Mouse (Mus musculus) v-Abl transformed pro-B cells (cell line): ENCODE results near the gene Efna4.

Experiments used
- in situ Hi-C, 2 experiments: fragments of 400-800 bp; cut with MboI; formaldehyde crosslinking; loops; one replicate each; pipeline ENCODE4 v1.15.1; 2025; ENCODE audit not compliant: unreplicated experiment in 2 of 2

The Efna4 gene

DNA sequence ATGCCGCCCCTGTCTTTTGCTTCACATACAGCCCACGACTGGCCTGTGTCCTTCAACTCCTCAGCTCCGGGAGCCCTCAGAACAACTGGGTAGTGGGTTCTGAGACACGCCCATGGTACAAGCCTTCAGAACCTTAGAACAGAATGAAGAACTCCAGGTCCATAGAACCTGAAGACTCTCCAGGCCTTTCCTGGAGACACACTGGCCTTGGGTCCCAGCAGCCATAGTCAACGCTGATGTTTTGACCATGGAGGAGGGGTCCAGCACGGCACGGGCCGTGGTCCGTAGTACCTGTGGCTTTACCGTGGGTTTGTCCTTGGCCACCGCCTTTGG is 27.3 kb upstream of the Efna4 start, which contains the start of gene Dcst1:
Gene Dcst1 (minus strand): TSS at position 101 of the 333 bp plus-strand sequence.
- in situ Hi-C loops = no loop called here

DNA sequence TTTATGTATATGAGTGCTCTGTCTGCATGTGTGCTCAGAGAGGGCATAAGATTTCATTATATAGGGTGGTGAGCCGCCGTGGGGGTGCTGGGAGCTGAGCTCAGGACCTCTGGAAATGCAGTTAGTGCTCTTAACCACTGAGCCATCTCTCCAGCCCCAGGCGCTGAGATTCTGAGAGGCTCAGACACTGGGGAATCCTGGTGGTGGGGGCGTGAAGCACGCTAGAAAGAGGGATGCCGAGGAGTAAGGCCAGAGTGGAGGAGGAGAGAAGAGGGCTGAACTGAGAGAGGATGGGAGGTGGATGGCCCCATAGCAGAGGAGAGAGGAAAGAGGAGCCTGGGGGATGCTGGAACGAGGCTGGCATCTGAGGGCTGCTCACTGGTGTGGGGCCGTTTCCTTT is 26.8 kb upstream of the Efna4 start:
- in situ Hi-C loops = no loop called here

DNA sequence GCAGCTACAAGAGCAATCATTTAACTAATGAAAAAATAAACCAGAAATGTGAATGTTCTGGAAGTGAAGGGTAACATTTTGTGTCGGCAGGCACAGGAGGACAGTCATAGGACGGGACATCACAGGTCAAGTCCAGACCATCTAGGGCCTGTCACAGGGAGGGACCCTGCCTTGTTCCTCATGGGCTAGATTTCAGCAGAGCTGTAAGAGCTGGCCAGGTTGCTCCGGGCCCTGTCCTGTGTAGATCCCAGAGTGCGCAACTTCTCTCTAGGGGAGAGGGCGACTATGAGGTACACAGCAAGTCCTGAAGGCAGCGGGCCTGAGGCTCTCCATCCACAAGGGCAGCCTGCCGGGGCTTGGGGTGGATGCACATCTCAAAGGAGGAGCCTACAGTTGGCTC is 23.8 kb upstream of the Efna4 start, which contains the start of gene Dcst2:
Gene Dcst2 (plus strand): TSS at position 301 of the 400 bp plus-strand sequence.
- in situ Hi-C loops = no loop called here

DNA sequence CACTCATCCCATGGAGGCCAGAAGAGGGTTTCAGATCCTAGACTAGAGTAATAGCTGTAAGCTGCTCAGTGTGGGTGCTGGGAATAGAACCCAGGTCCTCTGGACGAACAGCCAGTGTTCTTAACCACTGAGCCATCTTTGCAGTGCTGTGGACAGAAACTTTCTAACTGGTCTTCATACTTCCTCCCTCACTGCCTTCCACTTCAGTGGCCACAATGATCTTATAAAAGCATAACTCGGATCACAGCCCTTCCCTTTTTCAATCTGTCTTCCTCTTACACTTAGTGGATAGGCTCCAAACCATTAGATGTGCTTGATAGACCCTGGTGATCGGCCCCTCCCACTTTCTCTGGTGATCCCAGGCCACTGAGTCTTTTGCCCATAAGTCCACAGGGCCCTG is 22.4 kb upstream of the Efna4 start:
- in situ Hi-C loops = no loop called here

DNA sequence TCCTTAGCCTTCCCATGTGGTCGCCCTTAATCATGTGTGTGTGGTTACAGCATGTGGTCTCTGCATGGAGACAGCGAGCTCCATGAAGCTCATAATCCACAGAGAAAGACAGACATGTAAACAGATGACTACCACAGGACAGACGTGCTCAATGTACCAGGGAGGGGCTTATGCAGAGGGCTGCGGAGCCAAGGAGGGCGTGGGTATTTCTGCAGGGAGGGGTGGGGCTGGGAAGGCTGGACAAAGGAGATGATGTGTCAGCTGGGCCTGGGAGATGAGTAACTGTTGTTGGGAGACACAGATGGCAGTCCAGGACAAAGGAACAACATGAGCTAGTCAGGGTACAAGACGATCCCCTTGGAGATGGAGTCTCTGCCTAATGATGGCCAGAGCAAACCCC is 21.8 kb upstream of the Efna4 start:
- in situ Hi-C loops = no loop called here

DNA sequence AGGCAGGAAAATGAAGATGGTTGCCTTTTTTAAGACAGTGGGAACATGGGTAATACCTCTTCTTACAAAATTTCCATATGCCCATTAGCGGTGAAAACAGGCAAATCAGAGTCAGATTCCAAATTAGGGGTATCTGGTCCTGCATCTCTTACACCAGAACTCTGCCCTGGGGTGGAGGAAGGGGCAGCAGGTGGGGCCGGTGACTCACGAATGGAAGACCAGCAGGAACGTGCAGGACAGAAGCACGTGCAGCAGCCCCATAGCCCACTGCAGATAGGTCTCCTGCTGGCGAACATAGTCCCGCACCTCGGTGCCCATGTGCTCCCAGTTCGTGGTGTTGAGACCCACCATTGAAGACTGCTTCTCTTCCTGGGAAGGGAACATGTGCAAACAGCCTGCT is 18.2 kb upstream of the Efna4 start:
- in situ Hi-C loops = no loop called here

DNA sequence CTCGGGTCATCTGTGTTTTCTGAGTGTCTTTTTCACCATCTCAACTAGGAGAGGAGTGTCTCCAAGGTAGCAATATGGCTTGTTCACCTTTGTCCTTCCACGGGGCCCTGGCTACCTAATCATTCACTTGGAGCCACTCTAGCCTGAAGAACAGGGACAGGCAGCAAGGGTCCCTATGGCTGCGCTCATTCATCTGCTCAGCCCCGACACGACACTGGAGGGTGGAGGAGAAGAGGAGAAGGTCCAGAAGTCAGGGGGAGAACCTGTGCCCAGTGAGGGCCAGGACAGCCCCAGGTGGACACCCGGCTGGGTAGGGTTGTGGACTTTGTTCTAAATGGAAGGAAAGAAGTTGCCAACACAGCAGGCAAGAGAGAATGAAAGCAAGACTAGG is 17.7 kb upstream of the Efna4 start:
- in situ Hi-C loops = no loop called here

DNA sequence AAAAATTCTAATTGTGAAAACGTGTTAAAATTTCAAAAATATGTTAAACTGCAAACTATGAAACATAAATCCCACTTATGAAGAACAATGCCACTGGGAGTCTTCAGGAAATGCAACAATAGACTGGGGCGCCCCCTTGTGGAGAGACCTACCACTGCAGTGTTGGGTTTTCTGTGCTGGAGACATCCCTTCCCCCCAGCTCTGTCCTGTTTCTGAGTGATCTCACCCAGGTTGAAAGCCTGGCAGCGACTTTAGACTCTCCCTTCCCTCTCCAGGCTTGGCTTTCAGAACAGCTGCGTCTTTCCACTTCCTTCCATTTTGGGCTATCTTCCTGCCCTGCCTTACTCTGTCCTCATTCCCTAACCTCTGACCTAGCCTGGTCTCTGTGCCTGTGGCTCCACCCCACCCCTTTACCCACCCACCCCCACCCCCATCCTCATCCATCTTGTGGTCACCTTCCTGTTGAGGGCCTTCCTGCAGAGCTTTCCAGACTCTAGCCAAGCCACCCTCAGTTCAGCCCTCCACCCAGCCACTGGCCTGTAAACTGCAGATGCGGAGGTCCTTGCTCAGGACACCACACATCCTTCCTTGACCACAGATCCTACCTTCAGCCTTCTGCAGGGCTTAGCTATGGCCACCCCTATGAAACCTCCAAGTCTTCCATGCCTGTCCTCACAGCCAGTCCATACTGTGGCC is 17.1 kb upstream of the Efna4 start:
- in situ Hi-C loops = no loop called here

DNA sequence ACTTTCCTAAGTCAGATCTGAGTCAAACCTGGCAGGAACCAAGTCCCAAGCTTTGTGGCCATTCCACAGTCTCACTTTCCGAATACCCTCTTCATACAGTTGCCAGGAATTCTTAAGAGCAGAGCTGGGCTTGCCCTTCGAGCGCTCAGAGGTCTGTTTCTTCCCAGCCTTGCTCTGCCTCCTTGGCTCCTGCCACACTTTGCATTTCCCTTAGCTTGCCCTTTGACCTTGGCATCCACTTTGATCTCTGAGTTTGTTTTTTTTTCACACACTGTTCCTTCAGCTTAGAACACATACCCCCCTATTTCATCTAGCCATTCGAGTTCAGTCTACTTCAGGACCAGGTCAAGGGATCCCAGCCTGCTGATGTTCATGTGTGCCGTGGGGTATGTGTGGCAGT is 13.4 kb upstream of the Efna4 start:
- in situ Hi-C loops = no loop called here

DNA sequence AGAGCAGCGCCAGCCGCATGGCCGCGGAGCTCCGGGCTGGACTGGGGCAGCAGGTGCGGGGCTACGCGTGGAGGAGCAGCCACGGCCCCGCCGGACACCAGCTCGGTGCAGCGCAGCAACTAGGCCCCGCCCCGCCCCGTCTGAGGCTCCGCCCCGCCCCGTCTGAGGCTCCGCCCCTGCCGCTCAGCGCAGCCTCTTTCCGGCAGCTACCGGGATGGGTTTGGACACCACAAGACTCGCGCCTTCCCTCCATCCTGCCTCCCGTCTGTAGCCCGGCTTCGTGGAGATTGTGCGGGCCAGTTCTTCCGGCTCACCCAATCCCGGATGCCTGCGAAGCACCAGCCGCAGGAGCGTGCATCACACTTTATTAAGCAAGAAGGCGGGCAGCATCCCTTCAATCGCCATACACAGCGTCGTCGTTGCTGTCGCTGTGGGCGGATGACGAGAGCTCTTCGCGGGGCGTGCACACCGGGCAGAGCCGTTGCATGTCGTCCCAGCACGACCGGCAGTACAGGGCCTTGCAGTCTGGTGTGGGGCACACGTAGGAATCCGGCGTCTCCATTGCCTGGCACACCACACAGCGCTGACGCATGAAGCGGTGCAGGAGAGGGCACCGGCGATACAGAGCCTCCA is 12.2 kb upstream of the Efna4 start, which contains the start of gene Adam15:
Gene Adam15 (minus strand): TSS at position 128 of the 633 bp plus-strand sequence.
- in situ Hi-C loops = loop anchor here (25.0 kb wide), 2 partner anchors 412 to 512 kb away; partner anchors contain the start of genes Chrnb2 (in 2 of the 2) and Ube2q1 (in 2 of the 2)

DNA sequence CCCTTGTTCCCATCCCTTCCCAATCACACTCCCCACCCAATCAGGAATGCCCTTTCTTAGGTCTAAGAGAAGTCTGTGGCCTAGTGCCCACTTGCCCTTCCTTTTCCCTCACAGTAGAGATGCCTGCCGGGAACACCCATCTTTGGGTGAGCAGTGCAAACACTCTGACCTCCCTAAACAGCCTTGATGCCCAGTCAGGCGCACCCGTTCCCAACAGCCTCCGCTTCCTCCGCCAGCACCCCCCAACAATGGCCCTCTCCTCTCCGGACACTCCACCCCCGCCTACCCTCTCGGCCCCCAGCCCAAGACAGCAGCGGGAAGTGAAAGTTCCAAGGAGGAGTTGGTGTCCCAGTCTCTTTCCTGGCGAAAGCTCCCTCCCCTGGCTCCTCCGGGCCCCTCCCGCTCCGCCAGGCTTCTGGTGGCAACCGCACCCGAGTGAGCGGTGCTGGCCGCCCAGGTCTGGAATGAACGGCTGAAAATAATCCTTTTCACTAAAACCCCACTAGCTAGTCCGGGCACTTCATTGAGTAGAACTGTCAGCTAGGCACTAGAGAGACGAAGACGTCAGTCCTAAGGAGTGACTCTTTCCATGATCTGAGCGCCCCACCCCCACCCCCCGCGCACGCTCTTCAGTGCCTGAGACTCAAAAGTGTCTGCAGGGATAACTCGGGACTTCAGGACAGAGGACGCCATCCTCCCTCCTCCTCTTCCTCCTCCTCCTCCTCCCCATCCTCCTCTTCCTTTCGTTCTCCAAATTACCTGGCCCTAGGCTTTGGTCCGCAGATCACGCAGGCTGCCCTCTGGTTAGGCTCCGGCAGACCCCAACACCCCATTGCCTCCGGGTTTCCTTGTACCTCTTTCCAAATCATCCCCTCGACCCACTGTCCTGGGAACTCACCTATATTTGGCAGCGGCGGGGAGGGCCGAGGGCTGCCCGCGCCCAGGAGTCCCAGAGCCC is 11.4 kb upstream of the Efna4 start:
- in situ Hi-C loops = loop anchor here (25.0 kb wide), 2 partner anchors 413 to 513 kb away; partner anchors contain the start of genes Chrnb2 (in 2 of the 2) and Ube2q1 (in 2 of the 2)

DNA sequence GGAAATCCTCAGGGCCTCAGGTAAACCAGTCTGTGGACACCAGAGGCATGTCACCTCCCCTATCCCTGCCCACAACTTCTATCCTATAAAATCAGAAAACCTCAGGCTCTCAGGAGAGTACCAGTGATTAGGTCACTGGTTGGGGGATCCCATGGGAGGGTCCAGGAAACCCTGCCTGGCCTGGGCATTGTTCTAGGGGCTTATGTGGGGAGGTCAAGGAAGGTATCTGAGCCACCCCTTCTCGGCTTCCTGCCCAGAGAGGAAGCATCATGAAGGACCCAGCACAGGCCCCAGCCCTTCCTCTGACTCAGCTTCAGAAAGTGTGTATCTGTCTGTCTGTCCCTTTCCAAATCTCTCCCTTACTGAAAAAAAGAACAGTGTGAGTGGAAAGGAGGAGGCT is 10.1 kb upstream of the Efna4 start:
- in situ Hi-C loops = loop anchor here (25.0 kb wide), 2 partner anchors 414 to 514 kb away; partner anchors contain the start of genes Chrnb2 (in 2 of the 2) and Ube2q1 (in 2 of the 2)

DNA sequence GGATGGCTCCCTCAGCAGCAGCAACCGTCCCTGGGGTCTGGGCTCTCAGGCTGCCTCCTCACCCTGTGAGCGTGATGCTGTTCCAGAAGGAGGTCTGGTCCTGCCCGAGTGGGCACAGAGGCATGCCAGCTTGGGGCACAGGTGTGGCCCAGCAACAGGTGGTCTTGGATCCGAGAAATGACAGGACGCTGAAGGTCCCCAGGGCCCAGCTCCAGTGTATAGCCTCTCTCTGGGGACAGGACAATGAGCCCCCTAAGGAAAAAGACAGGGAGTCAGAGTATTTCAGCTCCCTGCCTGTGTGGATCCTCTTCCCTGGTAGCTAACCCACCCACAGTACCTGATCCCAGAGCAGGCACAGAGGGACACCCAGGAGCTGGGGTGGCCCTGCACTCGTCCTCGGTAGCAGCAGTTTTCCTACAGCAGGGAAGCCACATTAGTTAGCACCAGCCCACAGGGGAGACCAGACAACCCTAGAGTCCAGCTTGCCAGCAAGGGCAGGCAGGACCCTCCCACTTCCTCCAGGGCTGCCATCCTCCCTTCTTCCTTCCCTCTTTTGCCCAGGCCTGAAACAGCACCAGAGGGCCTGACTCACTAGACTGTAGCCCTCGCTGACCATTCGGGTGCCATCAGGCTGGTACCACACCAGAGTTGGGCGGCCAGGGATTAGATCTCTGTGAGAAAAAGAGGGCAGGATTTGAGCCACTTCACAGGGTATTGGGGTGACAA is 9.2 kb upstream of the Efna4 start:
- in situ Hi-C loops = loop anchor here (25.0 kb wide), 2 partner anchors 415 to 515 kb away; partner anchors contain the start of genes Chrnb2 (in 2 of the 2) and Ube2q1 (in 2 of the 2)

DNA sequence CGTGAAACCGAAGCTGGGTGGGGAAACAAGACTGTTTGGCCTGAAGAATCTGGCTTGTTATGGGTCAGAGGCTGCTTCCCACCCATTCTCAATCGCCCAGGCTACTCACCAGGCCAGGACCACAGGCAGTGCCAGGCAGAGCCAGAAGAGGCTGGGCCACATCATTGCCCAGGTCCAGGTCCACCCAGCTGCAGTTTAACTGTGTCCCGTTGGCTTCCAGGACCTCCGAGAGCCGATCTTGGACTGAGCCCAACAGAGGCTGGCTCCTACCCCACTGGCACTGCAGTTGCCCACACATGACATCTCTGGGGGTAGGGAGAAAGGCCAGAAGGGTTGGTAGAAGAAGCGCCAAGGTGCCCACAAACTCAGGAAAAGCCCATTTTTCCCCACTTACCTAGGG is 5.5 kb upstream of the Efna4 start:
- in situ Hi-C loops = loop anchor here (5.0 to 25.0 kb wide), 3 partner anchors 139 to 519 kb away; partner anchors contain the start of genes Chrnb2 (in 2 of the 2) and Ube2q1 (in 2 of the 2)

DNA sequence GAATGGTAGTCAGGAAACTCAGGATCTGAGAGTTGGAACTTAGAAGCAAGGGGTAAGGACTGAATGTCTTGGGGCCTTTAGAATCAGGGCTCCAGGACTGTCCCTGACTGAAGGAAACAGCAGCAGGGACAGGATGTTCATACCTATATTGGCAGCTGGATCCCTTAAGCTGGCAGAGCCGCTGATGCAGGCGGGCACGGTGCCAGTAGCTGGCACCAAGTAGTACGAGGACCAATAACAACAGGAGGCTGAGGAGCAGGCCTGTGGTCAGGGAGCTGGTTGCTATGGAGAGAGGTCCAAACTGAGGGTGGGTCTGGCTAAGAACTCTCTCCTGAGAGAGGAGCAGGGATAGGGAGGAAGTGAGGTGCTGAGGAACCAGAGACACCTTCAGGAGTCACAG is 4.0 kb upstream of the Efna4 start:
- in situ Hi-C loops = loop anchor here (5.0 to 25.0 kb wide), 3 partner anchors 141 to 521 kb away; partner anchors contain the start of genes Chrnb2 (in 2 of the 2) and Ube2q1 (in 2 of the 2)

DNA sequence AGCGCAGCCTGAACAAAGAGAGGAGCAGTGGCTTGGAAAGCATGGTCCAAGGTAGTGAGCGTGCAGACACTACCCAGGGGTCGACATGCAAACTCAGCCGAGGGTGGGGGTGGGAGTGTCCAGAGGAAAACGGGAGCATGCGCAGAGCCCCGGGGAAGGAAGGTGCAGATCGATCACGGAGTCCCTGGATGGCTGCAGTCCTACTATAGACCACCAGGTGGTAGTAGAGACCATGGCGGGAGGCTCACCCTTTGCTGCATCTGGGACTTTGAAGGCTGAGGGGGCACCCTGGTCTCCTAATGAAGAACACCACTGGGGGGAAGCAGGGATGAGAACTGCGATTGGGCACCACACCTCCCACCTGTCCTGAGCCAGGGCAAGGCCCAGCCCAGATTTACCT is 2.6 kb upstream of the Efna4 start:
- in situ Hi-C loops = loop anchor here (5.0 to 25.0 kb wide), 3 partner anchors 142 to 522 kb away; partner anchors contain the start of genes Chrnb2 (in 2 of the 2) and Ube2q1 (in 2 of the 2)

DNA sequence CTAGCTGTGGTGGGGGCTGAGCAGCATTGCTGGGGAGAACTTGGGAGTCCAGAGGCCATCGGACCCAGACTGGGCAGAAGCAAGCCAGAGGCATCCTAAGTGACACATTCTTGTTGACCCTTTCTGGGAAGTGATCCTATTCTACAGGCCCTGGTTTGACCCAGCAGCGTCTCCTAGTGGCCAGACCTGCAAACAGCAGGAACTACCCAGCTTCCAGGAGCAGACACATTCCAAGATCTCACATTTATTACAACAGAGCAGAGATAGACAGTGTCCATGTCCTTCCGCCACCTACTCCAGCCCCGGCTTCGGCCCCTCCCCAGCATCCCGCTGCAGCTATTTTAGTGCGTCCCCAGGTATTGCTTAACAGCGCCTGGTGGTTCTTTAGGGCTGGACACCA is 1.6 kb upstream of the Efna4 start:
- in situ Hi-C loops = loop anchor here (5.0 to 25.0 kb wide), 3 partner anchors 143 to 523 kb away; partner anchors contain the start of genes Chrnb2 (in 2 of the 2) and Ube2q1 (in 2 of the 2)

DNA sequence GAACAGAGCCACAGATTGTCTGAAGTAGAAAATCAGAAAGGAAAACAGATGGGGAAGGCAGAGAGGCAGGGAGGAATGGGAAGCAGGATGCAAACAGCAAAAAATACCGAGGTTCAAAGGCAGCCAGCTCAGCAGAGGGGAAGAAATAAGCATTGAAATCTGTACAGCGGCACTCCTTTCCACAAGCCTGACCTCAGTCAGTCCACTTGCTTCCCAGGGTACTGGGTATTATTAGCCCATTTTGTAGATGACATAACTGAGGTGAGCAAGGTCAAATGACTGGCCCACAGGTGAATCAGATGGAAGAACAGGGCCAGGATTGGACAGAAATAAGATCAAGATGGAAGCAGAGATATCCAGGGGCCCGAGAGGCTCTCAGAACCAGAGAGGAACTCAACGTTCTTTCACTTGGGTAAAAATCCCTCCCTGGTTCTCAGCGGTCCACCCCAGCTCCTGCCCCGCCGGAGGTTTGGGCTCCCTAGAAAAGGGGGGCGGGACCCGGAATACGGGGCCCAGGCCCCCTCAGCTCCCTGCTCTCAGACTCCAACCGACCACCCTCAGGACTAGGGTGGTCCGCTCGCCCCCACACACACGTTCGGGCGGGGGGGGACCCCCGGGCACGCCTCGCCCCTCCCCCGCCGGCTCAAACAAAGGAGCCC is 637 bp downstream of the Efna4 start:
- in situ Hi-C loops = loop anchor here (5.0 to 25.0 kb wide), 3 partner anchors 145 to 525 kb away; partner anchors contain the start of genes Chrnb2 (in 2 of the 2) and Ube2q1 (in 2 of the 2)

DNA sequence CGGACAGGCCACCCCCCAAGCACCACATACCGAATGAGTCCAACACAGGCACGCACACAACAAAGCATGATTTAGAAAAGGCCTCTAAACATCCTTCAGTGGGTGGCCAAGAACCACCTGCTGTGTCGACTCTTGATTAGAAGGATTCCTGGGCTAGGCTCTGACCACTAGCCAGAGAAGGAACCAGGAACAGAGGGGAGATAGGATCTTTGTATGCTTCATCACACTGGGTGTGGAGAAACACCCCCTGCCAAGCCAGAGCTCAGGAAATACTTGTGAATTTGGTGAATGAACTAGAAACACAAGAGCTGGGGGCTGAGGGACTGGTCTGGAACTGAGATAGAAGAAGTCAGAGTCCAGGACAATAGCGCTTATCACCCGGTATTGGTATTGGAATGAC is 1.3 kb downstream of the Efna4 start:
- in situ Hi-C loops = loop anchor here (5.0 to 25.0 kb wide), 3 partner anchors 146 to 526 kb away; partner anchors contain the start of genes Chrnb2 (in 2 of the 2) and Ube2q1 (in 2 of the 2)
